Mouse (Mus musculus): ENCODE results near the gene Angel2. TPM values are rescaled to one million over a fixed set of nuclear protein-coding genes. Genes with fewer than 3 reads are reported as not detected.
"Not testable (repeated sequence)": the region's sequence is repeated elsewhere in the genome, so short reads cannot be mapped to it uniquely, and the experiment has no call there.

Gene Angel2
- polyA plus RNA-seq (2014; fragmentation: Nextera tagmentation; extraction: Ambion mirVana): 54.6 and 66.7 TPM in 2 replicates

GRCm38 (mm10) chr1:190924812-190925211, at the start of gene Angel2:
Gene Angel2, plus strand, starts transcription at chr1:190925112.
- H3K36me3 ChIP-seq (ENCODE audit: control insufficient read depth, insufficient read depth, low read length); H3K27me3 ChIP-seq (ENCODE audit: control insufficient read depth, insufficient read depth, low read length); DNase-seq (ENCODE audit: low spot score); H3K27ac ChIP-seq (ENCODE audit: low read depth, low read length); H3K4me1 ChIP-seq (ENCODE audit: control insufficient read depth, insufficient read depth, low read length); ATAC-seq (ENCODE audit: insufficient read depth, low FRiP score, low TSS enrichment); H3K4me3 ChIP-seq (ENCODE audit: low read depth, low read length); H3K4me2 ChIP-seq (ENCODE audit: low read depth); H3K9ac ChIP-seq (ENCODE audit: low read length); H3K9me3 ChIP-seq (ENCODE audit: control insufficient read depth, low read length): not testable (repeated sequence)
- WGBS: 77% methylated on average over 3 of the region's 3 CpGs

- Histone ChIP-seq H3K4me3 (ENCODE audit: low read depth, low read length) (no peak overlapping the region), H3K27ac (ENCODE audit: low read depth, low read length) (no peak overlapping the region), H3K4me1 (ENCODE audit: control insufficient read depth, insufficient read depth, low read length) (no peaks in the 10 kb centered on the region), H3K36me3 (ENCODE audit: control insufficient read depth, insufficient read depth, low read length) (0 out of 2 replicates have a peak, but pooled peaks cover 6% of the 10 kb centered on the region), H3K4me2 (ENCODE audit: low read depth) (no peak overlapping the region), H3K9ac (ENCODE audit: low read length) (no peak overlapping the region), H3K9me3 (ENCODE audit: control insufficient read depth, low read length) (no peaks in the 10 kb centered on the region; the same call in 1 of the 2 replicates), H3K27me3 (ENCODE audit: control insufficient read depth, insufficient read depth, low read length) (no peaks in the 10 kb centered on the region)
- DNase-seq (ENCODE audit: low spot score) (no peak), ATAC-seq (ENCODE audit: insufficient read depth, low FRiP score, low TSS enrichment) (no peak)
- 92% methylated on average over 6 of the region's 6 CpGs for WGBS
Measured at GRCm38 (mm10) chr1:190875751-190876150, 49.2 kb upstream of the Angel2 start.

- ATAC-seq (ENCODE audit: insufficient read depth, low FRiP score, low TSS enrichment): no peak
Measured at GRCm38 (mm10) chr1:190880638-190881037, 44.3 kb upstream of the Angel2 start.

GRCm38 (mm10) chr1:190881422-190881821, 43.5 kb upstream of the Angel2 start:
- Histone ChIP-seq H3K9ac (ENCODE audit: low read length) (no peak overlapping the region), H3K36me3 (ENCODE audit: control insufficient read depth, insufficient read depth, low read length) (no peaks in the 10 kb centered on the region), H3K9me3 (ENCODE audit: control insufficient read depth, low read length) (no peaks in the 10 kb centered on the region), H3K4me1 (ENCODE audit: control insufficient read depth, insufficient read depth, low read length) (no peaks in the 10 kb centered on the region), H3K4me2 (ENCODE audit: low read depth) (no peak overlapping the region), H3K27me3 (ENCODE audit: control insufficient read depth, insufficient read depth, low read length) (no peaks in the 10 kb centered on the region), H3K4me3 (ENCODE audit: low read depth, low read length) (no peak overlapping the region), H3K27ac (ENCODE audit: low read depth, low read length) (no peak overlapping the region)
- 3% methylated on average over 2 of the region's 2 CpGs for WGBS
- ATAC-seq (ENCODE audit: insufficient read depth, low FRiP score, low TSS enrichment): no peak
- DNase-seq (ENCODE audit: low spot score): peak; percentile 62

More at GRCm38 (mm10) chr1:190880638-190881037, 44.3 kb upstream of the Angel2 start:
- Histone ChIP-seq H3K4me1 (ENCODE audit: control insufficient read depth, insufficient read depth, low read length) (no peaks in the 10 kb centered on the region), H3K4me3 (ENCODE audit: low read depth, low read length) (no peak overlapping the region), H3K9me3 (ENCODE audit: control insufficient read depth, low read length) (no peaks in the 10 kb centered on the region), H3K4me2 (ENCODE audit: low read depth) (no peak overlapping the region), H3K9ac (ENCODE audit: low read length) (no peak overlapping the region), H3K27ac (ENCODE audit: low read depth, low read length) (no peak overlapping the region), H3K36me3 (ENCODE audit: control insufficient read depth, insufficient read depth, low read length) (no peaks in the 10 kb centered on the region), H3K27me3 (ENCODE audit: control insufficient read depth, insufficient read depth, low read length) (no peaks in the 10 kb centered on the region)
- 84% methylated on average over 6 of the region's 6 CpGs for WGBS
- no peak for DNase-seq (ENCODE audit: low spot score)

- ATAC-seq (ENCODE audit: insufficient read depth, low FRiP score, low TSS enrichment): no peak
- no peak for DNase-seq (ENCODE audit: low spot score)
- no peak overlapping the region for H3K9ac ChIP-seq (ENCODE audit: low read length)
- no peaks in the 10 kb centered on the region for H3K9me3 ChIP-seq (ENCODE audit: control insufficient read depth, low read length)
- H3K4me2 ChIP-seq (ENCODE audit: low read depth): no peak overlapping the region
- no peaks in the 10 kb centered on the region for H3K27me3 ChIP-seq (ENCODE audit: control insufficient read depth, insufficient read depth, low read length)
- H3K4me3 ChIP-seq (ENCODE audit: low read depth, low read length): no peak overlapping the region
- WGBS: 92% methylated on average over 4 of the region's 4 CpGs
- no peak overlapping the region for H3K27ac ChIP-seq (ENCODE audit: low read depth, low read length)
- H3K36me3 ChIP-seq (ENCODE audit: control insufficient read depth, insufficient read depth, low read length): no peaks in the 10 kb centered on the region
- H3K4me1 ChIP-seq (ENCODE audit: control insufficient read depth, insufficient read depth, low read length): no peaks in the 10 kb centered on the region
Measured at GRCm38 (mm10) chr1:190886014-190886413, 38.9 kb upstream of the Angel2 start.

GRCm38 (mm10) chr1:190888031-190888430, 36.9 kb upstream of the Angel2 start:
- no peaks in the 10 kb centered on the region for H3K27me3 ChIP-seq (ENCODE audit: control insufficient read depth, insufficient read depth, low read length)
- H3K27ac ChIP-seq (ENCODE audit: low read depth, low read length): no peak overlapping the region
- no peak for DNase-seq (ENCODE audit: low spot score)
- H3K4me1 ChIP-seq (ENCODE audit: control insufficient read depth, insufficient read depth, low read length): no peaks in the 10 kb centered on the region
- H3K9ac ChIP-seq (ENCODE audit: low read length): no peak overlapping the region
- H3K4me2 ChIP-seq (ENCODE audit: low read depth): no peak overlapping the region
- ATAC-seq (ENCODE audit: insufficient read depth, low FRiP score, low TSS enrichment): no peak
- no peak overlapping the region for H3K4me3 ChIP-seq (ENCODE audit: low read depth, low read length)
- H3K36me3 ChIP-seq (ENCODE audit: control insufficient read depth, insufficient read depth, low read length): no peaks in the 10 kb centered on the region
- no peaks in the 10 kb centered on the region for H3K9me3 ChIP-seq (ENCODE audit: control insufficient read depth, low read length)
- 92% methylated on average over 2 of the region's 2 CpGs for WGBS

GRCm38 (mm10) chr1:190888646-190889045, 36.3 kb upstream of the Angel2 start:
- Histone ChIP-seq H3K9ac (ENCODE audit: low read length) (no peak overlapping the region), H3K27ac (ENCODE audit: low read depth, low read length) (no peak overlapping the region), H3K4me1 (ENCODE audit: control insufficient read depth, insufficient read depth, low read length) (no peaks in the 10 kb centered on the region), H3K4me3 (ENCODE audit: low read depth, low read length) (no peak overlapping the region), H3K9me3 (ENCODE audit: control insufficient read depth, low read length) (no peaks in the 10 kb centered on the region), H3K4me2 (ENCODE audit: low read depth) (no peak overlapping the region), H3K36me3 (ENCODE audit: control insufficient read depth, insufficient read depth, low read length) (no peaks in the 10 kb centered on the region), H3K27me3 (ENCODE audit: control insufficient read depth, insufficient read depth, low read length) (no peaks in the 10 kb centered on the region)
- WGBS: 88% methylated on average over 16 of the region's 16 CpGs
- ATAC-seq (ENCODE audit: insufficient read depth, low FRiP score, low TSS enrichment) (no peak), DNase-seq (ENCODE audit: low spot score) (no peak)

- DNase-seq (ENCODE audit: low spot score) (no peak), ATAC-seq (ENCODE audit: insufficient read depth, low FRiP score, low TSS enrichment) (no peak)
- Histone ChIP-seq H3K9me3 (ENCODE audit: control insufficient read depth, low read length) (no peaks in the 10 kb centered on the region), H3K9ac (ENCODE audit: low read length) (no peak overlapping the region), H3K4me2 (ENCODE audit: low read depth) (no peak overlapping the region), H3K4me3 (ENCODE audit: low read depth, low read length) (no peak overlapping the region), H3K36me3 (ENCODE audit: control insufficient read depth, insufficient read depth, low read length) (no peaks in the 10 kb centered on the region), H3K4me1 (ENCODE audit: control insufficient read depth, insufficient read depth, low read length) (no peaks in the 10 kb centered on the region), H3K27me3 (ENCODE audit: control insufficient read depth, insufficient read depth, low read length) (no peaks in the 10 kb centered on the region), H3K27ac (ENCODE audit: low read depth, low read length) (no peak overlapping the region)
- WGBS: 82% methylated on average over 6 of the region's 6 CpGs
Measured at GRCm38 (mm10) chr1:190893559-190894167, 31.2 kb upstream of the Angel2 start.

- DNase-seq (ENCODE audit: low spot score) (no peak), ATAC-seq (ENCODE audit: insufficient read depth, low FRiP score, low TSS enrichment) (no peak)
- H3K27ac ChIP-seq (ENCODE audit: low read depth, low read length): no peak overlapping the region
- H3K27me3 ChIP-seq (ENCODE audit: control insufficient read depth, insufficient read depth, low read length): no peaks in the 10 kb centered on the region
- no peaks in the 10 kb centered on the region for H3K36me3 ChIP-seq (ENCODE audit: control insufficient read depth, insufficient read depth, low read length)
- no peak overlapping the region for H3K4me2 ChIP-seq (ENCODE audit: low read depth)
- H3K9ac ChIP-seq (ENCODE audit: low read length): no peak overlapping the region
- no peaks in the 10 kb centered on the region for H3K4me1 ChIP-seq (ENCODE audit: control insufficient read depth, insufficient read depth, low read length)
- H3K4me3 ChIP-seq (ENCODE audit: low read depth, low read length): no peak overlapping the region
- 93% methylated on average over 3 of the region's 3 CpGs for WGBS
- no peaks in the 10 kb centered on the region for H3K9me3 ChIP-seq (ENCODE audit: control insufficient read depth, low read length)
Measured at GRCm38 (mm10) chr1:190898186-190898585, 26.7 kb upstream of the Angel2 start.

Data from neural tube, embryonic 11.5 days (tissue).